Mouse (Mus musculus) embryonic facial prominence, embryonic 11.5 days (tissue): ENCODE measurements around the gene Crabp2. TPM values are rescaled to one million over a fixed set of nuclear protein-coding genes. Genes with fewer than 3 reads are reported as not detected.
A peak's percentile ranks its signal among the peaks of the same experiment; 100 is the strongest.

Source experiments
- ATAC-seq: fragments of 200-750 bp; cut with Nextera tagmentation; replicated peaks from 2 replicates; pipeline ENCODE4 v1.8.0; 2017; ENCODE audit warnings: low read depth; ENCODE audit not compliant: insufficient number of reproducible peaks, low FRiP score, low TSS enrichment
- DNase-seq: peaks from one replicate; pipeline ENCODE4 v3.0.0-alpha.2; 2015; ENCODE audit warnings: low spot score
- H3K27ac ChIP-seq: fragments of 300-500 bp; sonication (generic); replicated peaks from 2 replicates; pipeline ENCODE4 v1.5.1; 2014; ENCODE audit warnings: mild to moderate bottlenecking, low read depth, low read length, control low read depth
- H3K27me3 ChIP-seq: fragments of 300-500 bp; sonication (generic); 2 replicates; pipeline ENCODE4 v1.6.1; 2014; ENCODE audit warnings: mild to moderate bottlenecking, low read length, moderate library complexity, mixed read lengths; ENCODE audit not compliant: control insufficient read depth, insufficient read depth
- H3K36me3 ChIP-seq: fragments of 300-500 bp; sonication (generic); replicated peaks from 2 replicates; pipeline ENCODE4 v1.6.1; 2014; ENCODE audit warnings: low read depth, mild to moderate bottlenecking, low read length, moderate library complexity, mixed read lengths; ENCODE audit not compliant: control insufficient read depth, insufficient read depth
- H3K4me1 ChIP-seq: fragments of 300-500 bp; sonication (generic); 2 replicates; pipeline ENCODE4 v1.6.1; 2014; ENCODE audit warnings: low read length, mixed read lengths; ENCODE audit not compliant: control insufficient read depth, insufficient read depth
- H3K4me2 ChIP-seq: fragments of 300-500 bp; sonication (generic); 2 replicates; pipeline ENCODE4 v1.6.1; 2014; ENCODE audit warnings: low read depth, mild to moderate bottlenecking, control low read depth, low read length, moderate library complexity
- H3K4me3 ChIP-seq: fragments of 300-500 bp; sonication (generic); 2 replicates; pipeline ENCODE4 v1.5.1; 2014; ENCODE audit warnings: low read depth, low read length, control low read depth
- H3K9ac ChIP-seq: fragments of 300-500 bp; sonication (generic); replicated peaks from 2 replicates; pipeline ENCODE4 v1.6.1; 2014; ENCODE audit warnings: mild to moderate bottlenecking, control low read depth, low read length
- H3K9me3 ChIP-seq: fragments of 300-500 bp; sonication (generic); replicated peaks from 2 replicates; pipeline ENCODE4 v1.6.1; 2016; ENCODE audit warnings: mild to moderate bottlenecking, low read length, inconsistent platforms, mixed read lengths; ENCODE audit not compliant: control insufficient read depth
- WGBS: fragments of 180-500 bp; shearing (Covaris S2); extraction: QIAGEN DNeasy Blood & Tissue Kit; methylation state at CpG from one replicate; pipeline ENCODE4 v1.1.7; 2014; 5-methylcytosine and 5-hydroxymethylcytosine counted together
- polyA plus RNA-seq: library from polyadenylated mRNA; unstranded; fragments of >200 nt; fragmentation: Nextera tagmentation; extraction: Ambion mirVana; gene quantifications from 2 replicates; pipeline ENCODE4 v1.2.1, GENCODE M21; 2014

The Crabp2 gene
- polyA plus RNA-seq, 1 experiment from 2014 or later = 642 TPM

GRCm38 (mm10) chr3:87974381-87974987 is 26.0 kb downstream of the Crabp2 start:
- no peaks in the 10 kb centered on the region; the same call in 1 of the 2 replicates for H3K27me3 ChIP-seq
- H3K9me3 ChIP-seq = no peaks in the 10 kb centered on the region
- H3K27ac ChIP-seq = no peak overlapping the region
- ATAC-seq (peak; percentile 35), DNase-seq (peak; percentile 73)
- peak overlapping the region; percentile 96; the same call in 1 of the 2 replicates for H3K4me2 ChIP-seq
- 9% methylated on average over 12 of the region's 12 CpGs for WGBS
- H3K4me3 ChIP-seq = no peak overlapping the region; the same call in 1 of the 2 replicates
- H3K9ac ChIP-seq = 0 out of 2 replicates have a peak overlapping the region, but pooled peaks have one; percentile 10
- H3K36me3 ChIP-seq = no peaks in the 10 kb centered on the region
- H3K4me1 ChIP-seq = peaks cover 12% of the 10 kb centered on the region

DNA sequence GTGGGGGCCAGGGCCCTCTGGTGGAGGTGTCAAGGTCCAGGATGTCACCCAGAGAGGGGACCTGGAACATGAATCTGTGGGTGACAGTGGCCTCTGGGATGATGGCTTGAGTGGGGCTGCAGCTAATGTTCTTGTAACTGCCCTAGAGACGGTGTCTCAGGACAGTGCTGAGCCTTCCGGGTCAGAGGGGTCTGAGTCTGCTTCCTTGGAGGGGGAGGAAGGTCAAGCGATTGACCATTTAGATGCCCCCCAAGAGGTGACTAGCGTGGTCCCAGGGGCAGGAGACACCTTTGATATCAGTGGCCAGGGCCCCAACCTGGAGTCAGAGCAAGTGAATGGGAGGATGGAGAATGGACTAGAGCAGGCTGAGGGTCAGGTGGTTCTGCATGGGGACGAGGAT is 31.0 kb downstream of the Crabp2 start:
- no peak overlapping the region for H3K27ac ChIP-seq
- H3K36me3 ChIP-seq = no peaks in the 10 kb centered on the region
- no peak overlapping the region for H3K4me2 ChIP-seq
- peaks cover 15% of the 10 kb centered on the region for H3K4me1 ChIP-seq
- H3K9ac ChIP-seq = no peak overlapping the region
- no peaks in the 10 kb centered on the region for H3K27me3 ChIP-seq
- H3K9me3 ChIP-seq = no peaks in the 10 kb centered on the region
- DNase-seq (no peak), ATAC-seq (no peak)
- WGBS = 76% methylated on average over 5 of the region's 5 CpGs
- H3K4me3 ChIP-seq = no peak overlapping the region

- Histone ChIP-seq H3K36me3 (no peaks in the 10 kb centered on the region), H3K4me1 (peaks cover 15% of the 10 kb centered on the region), H3K9me3 (no peaks in the 10 kb centered on the region), H3K4me2 (no peak overlapping the region), H3K27ac (no peak overlapping the region), H3K4me3 (no peak overlapping the region), H3K9ac (no peak overlapping the region; the same call in 1 of the 2 replicates), H3K27me3 (no peaks in the 10 kb centered on the region)
- DNase-seq (no peak), ATAC-seq (no peak)
- 57% methylated on average over 3 of the region's 3 CpGs for WGBS
Measured at GRCm38 (mm10) chr3:87980085-87980484, 31.6 kb downstream of the Crabp2 start.

DNA sequence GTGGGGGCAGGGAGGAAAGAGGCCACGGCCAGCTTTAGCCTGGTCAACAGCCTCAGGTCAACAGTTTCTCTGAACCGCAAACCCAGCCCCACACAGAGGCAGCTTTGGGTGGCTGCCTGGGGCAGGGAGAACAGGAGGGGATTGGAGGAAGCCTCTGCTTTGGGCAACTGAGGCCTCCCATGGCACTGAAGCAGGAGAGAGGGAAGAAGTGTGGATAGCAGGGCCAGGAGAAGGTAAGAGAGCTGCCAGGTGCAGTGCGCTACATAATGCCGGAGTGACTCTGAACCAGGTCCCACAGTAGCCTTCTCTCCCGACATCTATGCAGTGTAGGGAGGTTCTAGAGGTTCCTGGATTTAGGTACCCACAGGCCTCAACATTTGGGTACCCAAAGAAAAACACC is 32.3 kb downstream of the Crabp2 start:
- 53% methylated on average over 5 of the region's 5 CpGs for WGBS
- no peak for ATAC-seq
- Histone ChIP-seq H3K4me1 (peaks cover 15% of the 10 kb centered on the region), H3K27me3 (no peaks in the 10 kb centered on the region), H3K9ac (no peak overlapping the region; the same call in 1 of the 2 replicates), H3K9me3 (no peaks in the 10 kb centered on the region), H3K4me2 (no peak overlapping the region), H3K36me3 (no peaks in the 10 kb centered on the region), H3K27ac (no peak overlapping the region), H3K4me3 (no peak overlapping the region)
- no peak for DNase-seq

DNA sequence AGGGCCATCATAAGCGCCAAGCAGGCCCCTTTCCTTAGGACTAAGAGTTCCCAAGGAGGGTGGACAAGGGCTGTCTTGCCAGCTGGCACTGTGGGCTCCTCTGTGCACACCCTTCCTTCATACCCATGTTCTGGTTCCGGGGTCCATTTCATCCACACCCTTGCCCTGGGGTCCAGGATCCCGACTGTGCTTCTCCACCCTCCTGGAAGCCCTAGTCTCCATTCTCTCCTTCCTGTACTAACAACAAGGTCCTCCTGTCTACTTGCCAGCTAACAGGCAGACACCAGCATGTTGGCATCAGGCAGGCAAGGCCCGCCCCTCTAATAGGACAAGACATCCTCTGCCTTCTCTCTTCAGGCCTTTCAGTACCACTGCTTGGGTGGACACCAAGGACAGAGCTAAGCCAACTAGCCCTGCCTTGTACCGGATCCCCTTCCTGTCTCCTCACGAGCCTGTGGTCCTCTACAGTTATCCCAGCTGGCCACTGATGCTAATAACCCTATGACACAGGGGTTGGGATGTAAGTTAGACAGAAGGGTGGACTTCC is 32.8 kb downstream of the Crabp2 start:
- no peaks in the 10 kb centered on the region for H3K9me3 ChIP-seq
- no peak overlapping the region for H3K27ac ChIP-seq
- 80% methylated on average over 6 of the region's 6 CpGs for WGBS
- no peaks in the 10 kb centered on the region for H3K36me3 ChIP-seq
- no peak overlapping the region for H3K9ac ChIP-seq
- H3K4me2 ChIP-seq = no peak overlapping the region
- no peak for ATAC-seq
- no peak for DNase-seq
- H3K4me1 ChIP-seq = peaks cover 15% of the 10 kb centered on the region
- H3K4me3 ChIP-seq = no peak overlapping the region
- H3K27me3 ChIP-seq = no peaks in the 10 kb centered on the region

DNA sequence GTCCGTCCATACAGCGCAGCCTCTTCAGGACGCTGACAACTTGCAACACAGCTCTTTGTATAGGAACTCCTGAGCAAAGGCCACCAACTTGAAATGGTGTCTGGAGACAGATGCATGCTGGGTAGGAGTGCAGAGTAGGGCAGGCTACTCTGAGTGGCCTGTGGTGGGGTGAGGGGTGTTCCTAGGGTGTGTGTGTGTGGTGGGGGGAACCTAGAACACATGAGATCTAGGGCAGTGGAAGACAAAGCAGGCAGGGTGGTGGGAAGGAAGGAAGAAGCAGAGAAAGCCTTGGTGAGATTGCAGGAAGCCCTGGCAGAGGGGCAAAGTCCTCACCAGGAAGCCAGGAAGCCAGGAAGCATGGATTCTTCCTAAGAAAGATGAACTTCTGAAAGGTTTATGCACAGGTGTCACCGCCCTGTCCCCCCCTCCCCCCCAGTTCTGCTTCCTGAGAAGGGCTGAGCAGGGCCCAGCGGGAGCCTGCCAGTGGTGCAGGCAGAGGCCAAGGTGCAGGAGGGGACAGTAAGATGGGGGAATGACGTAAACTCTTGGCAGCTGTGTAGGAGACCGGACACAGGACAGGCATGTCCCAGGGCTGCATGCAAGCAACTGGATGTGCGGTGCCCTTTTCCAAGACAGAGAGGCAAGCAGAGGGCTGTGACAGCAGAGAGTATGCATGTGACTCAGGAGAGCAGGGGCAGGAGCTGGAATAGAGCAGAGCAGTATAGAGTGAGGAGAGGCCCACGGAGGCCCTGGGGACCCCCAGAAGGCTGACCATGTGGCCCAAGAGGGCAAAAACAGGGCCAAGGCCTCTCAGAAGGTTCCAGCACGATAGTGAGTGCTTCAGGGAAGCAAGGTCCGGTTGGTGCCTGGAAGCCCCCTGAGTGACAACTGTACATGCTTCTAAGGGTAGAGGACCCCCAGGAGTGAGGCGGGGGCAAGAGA is 33.7 kb downstream of the Crabp2 start:
- H3K27me3 ChIP-seq = no peaks in the 10 kb centered on the region
- ATAC-seq (no peak), DNase-seq (no peak)
- peak overlapping the region; percentile 22; the same call in 1 of the 2 replicates for H3K9ac ChIP-seq
- peaks cover 15% of the 10 kb centered on the region for H3K4me1 ChIP-seq
- H3K36me3 ChIP-seq = no peaks in the 10 kb centered on the region
- no peaks in the 10 kb centered on the region for H3K9me3 ChIP-seq
- no peak overlapping the region for H3K4me3 ChIP-seq
- H3K27ac ChIP-seq = peak overlapping the region; percentile 60
- H3K4me2 ChIP-seq = peak overlapping the region; percentile 2
- 36% methylated on average over 12 of the region's 12 CpGs for WGBS

- Histone ChIP-seq H3K27ac (peak overlapping the region; percentile 60), H3K4me3 (no peak overlapping the region), H3K4me2 (peak overlapping the region; percentile 2), H3K36me3 (no peaks in the 10 kb centered on the region), H3K27me3 (no peaks in the 10 kb centered on the region), H3K9ac (peak overlapping the region; percentile 22), H3K9me3 (no peaks in the 10 kb centered on the region), H3K4me1 (peaks cover 15% of the 10 kb centered on the region)
- peak; percentile 7; the same call in 1 of the 2 replicates for ATAC-seq
- peak; percentile 58 for DNase-seq
- WGBS = 5% methylated on average over 13 of the region's 13 CpGs
Measured at GRCm38 (mm10) chr3:87982836-87983601, 34.6 kb downstream of the Crabp2 start.
